Mouse (Mus musculus): ENCODE measurements around the gene Zkscan16. TPM values are rescaled to one million over a fixed set of nuclear protein-coding genes. Genes with fewer than 3 reads are reported as not detected.

Zkscan16 gene
- total RNA-seq, 2 experiments from 2014 or later: 50.1 to 56.8 TPM

- no peak for TF ChIP-seq CTCF (IDR thresholded peaks at IDR 0.05)
- peak; percentile 93 to 94 for DNase-seq (ENCODE audit: extremely low spot score in 1 of 2, low spot score in 2 of 2)
- Histone ChIP-seq H3K27ac (peak within 1 kb of the TSS; percentile 90), H3K4me3 (peak within 1 kb of the TSS; percentile 93)
- intact Hi-C loops (cut with DNase I): loop anchor here (2.0 to 5.0 kb wide), 2 partner anchors 34 to 90 kb away; partner anchors contain the start of genes Ecpas and Gng10
These were observed 59.7 kb downstream of the Zkscan16 start, which contains the start of gene Gm20503 for GRCm38 (mm10) chr4:59002948-59003805. Gene Gm20503 (plus strand): TSS chr4:59003210.

GRCm38 (mm10) chr4:59003806-59004200 lies 60.4 kb downstream of the Zkscan16 start:
- intact Hi-C loops (cut with DNase I): loop anchor here (2.0 to 5.0 kb wide), 2 partner anchors 33 to 91 kb away; partner anchors contain the start of genes Ecpas and Gng10
- Histone ChIP-seq H3K4me3 (peak overlapping the region; percentile 93), H3K27ac (peak overlapping the region; percentile 90; the same call in 1 of the 2 replicates)
- DNase-seq (ENCODE audit: extremely low spot score in 1 of 2, low spot score in 2 of 2): no peak
- no peak for TF ChIP-seq CTCF (IDR thresholded peaks at IDR 0.05)

- H3K4me3 ChIP-seq: no peak overlapping the region
- H3K27ac ChIP-seq: no peak overlapping the region
- intact Hi-C loops (cut with DNase I): no loop called here
- DNase-seq (ENCODE audit: extremely low spot score in 1 of 2, low spot score in 2 of 2): no peak
- TF ChIP-seq CTCF (IDR thresholded peaks at IDR 0.05): no peak
These were observed 62.8 kb downstream of the Zkscan16 start for GRCm38 (mm10) chr4:59006211-59006610.

- no peak overlapping the region for H3K4me3 ChIP-seq
- no peak for DNase-seq (ENCODE audit: extremely low spot score in 1 of 2, low spot score in 2 of 2)
- intact Hi-C loops (cut with DNase I): no loop called here
- TF ChIP-seq CTCF (IDR thresholded peaks at IDR 0.05): no peak
- H3K27ac ChIP-seq: no peak overlapping the region
These were observed 63.6 kb downstream of the Zkscan16 start for GRCm38 (mm10) chr4:59007016-59007415.

Other genes with a start within 250 kb of the Zkscan16 start
- gene Olfr267, start 155.9 kb upstream of the Zkscan16 start, total RNA-seq (2021): under 1 TPM; 0.44 to 0.48 TPM
- 100 to 1,000 TPM; 136 to 152 TPM for gene Ecpas, start 30.9 kb upstream of the Zkscan16 start, total RNA-seq (2021)
- gene Ptgr1, start 43.5 kb downstream of the Zkscan16 start, total RNA-seq (2021): 1 to 10 TPM; 1.9 to 2.2 TPM
- gene Dnajc25, start 51.4 kb downstream of the Zkscan16 start, total RNA-seq (2021): 1 to 10 TPM; 5.8 to 6.3 TPM
- gene Gm20503, start 59.6 kb downstream of the Zkscan16 start, total RNA-seq (2021): 1 to 10 TPM in 1 of 2 experiments, not detected in 1; 1.9 TPM
- 10 to 100 TPM; 63.4 to 70.0 TPM for gene Gng10, start 91.5 kb downstream of the Zkscan16 start, total RNA-seq (2021)
- not detected for gene AI481877, start 195.4 kb downstream of the Zkscan16 start, total RNA-seq (2021)
- gene Ugcg, start 245.6 kb downstream of the Zkscan16 start, total RNA-seq (2021): 10 to 100 TPM; 79.8 to 90.3 TPM

Measured in left cerebral cortex, adult 2 months (tissue).